18 mouse cellular contexts compared by ENCODE assay signal in genomic region chr10:127572281-127572680, GRCm38 (mm10). TPM values are rescaled to one million over a fixed set of nuclear protein-coding genes. Genes with fewer than 3 reads are reported as not detected.
"Had no signal": no experiment of that assay in that cellular context is flagged by ENCODE, and none has a peak within 500 bp of the region (broad histone marks: within the 10 kb centered on the region; RNA-seq: fewer than 3 reads in every experiment).

No protein-coding gene starts in this region.

- H3K4me3 ChIP-seq: neural tube, embryonic 13.5 days; neural tube, embryonic 15.5 days; stomach, embryonic 15.5 days had no signal

- H3K4me2 ChIP-seq: neural tube, embryonic 13.5 days; neural tube, embryonic 15.5 days; stomach, embryonic 15.5 days had no signal

- H3K9me3 ChIP-seq: neural tube, embryonic 13.5 days; neural tube, embryonic 15.5 days; stomach, embryonic 15.5 days had no signal

- H3K27me3 ChIP-seq: neural tube, embryonic 13.5 days; neural tube, embryonic 15.5 days; stomach, embryonic 15.5 days had no signal

- DNase-seq: retina, postnatal 1 day; right cerebral cortex, adult 18-20 months; right cerebral cortex, postnatal 14 days; right cerebral cortex, postnatal 25 days; right cerebral cortex, postnatal 4 days; spleen, adult 18-20 months; thymus, adult 18-20 months; thymus, adult 2 months; thymus, postnatal 14 days; thymus, postnatal 25 days; thymus, postnatal 36 days; thymus, postnatal 4 days had no signal

- H3K9ac ChIP-seq: neural tube, embryonic 13.5 days; neural tube, embryonic 15.5 days; stomach, embryonic 15.5 days had no signal

- H3K27ac ChIP-seq: neural tube, embryonic 13.5 days; neural tube, embryonic 15.5 days; stomach, embryonic 15.5 days; stomach, postnatal 0 days had no signal

- H3K4me1 ChIP-seq: neural tube, embryonic 13.5 days; neural tube, embryonic 15.5 days had no signal

RNA-seq across cellular contexts. Expression of gene Nxph4, which starts 37.9 kb away (rescaled TPM):
- total RNA-seq: neutrophil, adult 5-6 weeks had no signal
- polyA plus RNA-seq: spleen, adult 2 months had no signal

RNA-seq across cellular contexts. Expression of gene Ndufa4l2, which starts 57.5 kb away (rescaled TPM):
- total RNA-seq: neutrophil, adult 5-6 weeks had no signal
